ENCODE assay signal across 8 mouse cellular contexts in genomic region chr4:147869238-147869637, GRCm38 (mm10). TPM values are rescaled to one million over a fixed set of nuclear protein-coding genes. Genes with fewer than 3 reads are reported as not detected.
DNase-seq lines count a peak whose midpoint lies in the region; ATAC-seq and TF ChIP-seq lines count a peak whose summit lies in the region.

No protein-coding gene starts in this region.

- no peak for TF ChIP-seq POLR2A in liver, adult 2 months (IDR thresholded peaks at IDR 0.05; ENCODE audit: extremely low read depth, insufficient read depth, low read length)

- ATAC-seq in embryonic facial prominence, embryonic 14.5 days (ENCODE audit: low read depth), result no peak
- ATAC-seq in neural tube, embryonic 14.5 days (ENCODE audit: low read depth), result no peak

- H3K4me3 ChIP-seq in liver, adult 2 months (ENCODE audit: insufficient read depth, low read depth, low read length), result peak overlapping the region; percentile 49
- peak overlapping the region; percentile 89 for H3K4me3 ChIP-seq in embryonic facial prominence, embryonic 14.5 days (ENCODE audit: low read depth, low read length)
- H3K4me3 ChIP-seq in limb, embryonic 10.5 days, result peak overlapping the region; percentile 96
- H3K4me3 ChIP-seq in neural tube, embryonic 14.5 days (ENCODE audit: low read depth, low read length), result peak overlapping the region; percentile 60

- H3K79me2 ChIP-seq in liver, adult 2 months (ENCODE audit: control insufficient read depth, insufficient read depth, low read length), result peaks cover 3% of the 10 kb centered on the region; the same call in 1 of the 2 replicates

- peak overlapping the region; percentile 86 for H3K4me2 ChIP-seq in embryonic facial prominence, embryonic 14.5 days (ENCODE audit: low read depth, low read length)
- peak overlapping the region; percentile 88 for H3K4me2 ChIP-seq in neural tube, embryonic 14.5 days (ENCODE audit: low read depth, low read length)

- no peak for TF ChIP-seq CTCF in liver, adult 2 months (IDR thresholded peaks at IDR 0.05; ENCODE audit: low read depth, low read length)

- no peaks in the 10 kb centered on the region for H3K9me3 ChIP-seq in embryonic facial prominence, embryonic 14.5 days (ENCODE audit: control insufficient read depth, low read length)
- no peaks in the 10 kb centered on the region for H3K9me3 ChIP-seq in limb, embryonic 10.5 days (replicated peaks)
- no peaks in the 10 kb centered on the region for H3K9me3 ChIP-seq in neural tube, embryonic 14.5 days (ENCODE audit: control insufficient read depth, low read length)

- H3K9ac ChIP-seq in liver, adult 2 months (ENCODE audit: low read depth, low read length), result peak overlapping the region; percentile 66
- peak overlapping the region; percentile 69 for H3K9ac ChIP-seq in embryonic facial prominence, embryonic 14.5 days (ENCODE audit: low read depth, low read length)
- peak overlapping the region; percentile 52 for H3K9ac ChIP-seq in neural tube, embryonic 14.5 days (replicated peaks; ENCODE audit: low read depth, low read length)

- H3K27ac ChIP-seq in liver, adult 2 months (replicated peaks; ENCODE audit: insufficient read depth, low read depth, low read length), result peak overlapping the region; percentile 66
- peak overlapping the region; percentile 48; the same call in 1 of the 2 replicates for H3K27ac ChIP-seq in embryonic facial prominence, embryonic 14.5 days (replicated peaks; ENCODE audit: low read depth, low read length)
- peak overlapping the region; percentile 89 for H3K27ac ChIP-seq in limb, embryonic 10.5 days
- H3K27ac ChIP-seq in neural tube, embryonic 14.5 days (ENCODE audit: low read depth, low read length), result no peak overlapping the region

- peaks cover 15% of the 10 kb centered on the region for H3K4me1 ChIP-seq in liver, adult 2 months (ENCODE audit: control insufficient read depth, insufficient read depth, low read length)
- peaks cover 13% of the 10 kb centered on the region; the same call in 1 of the 2 replicates for H3K4me1 ChIP-seq in embryonic facial prominence, embryonic 14.5 days (ENCODE audit: control insufficient read depth, insufficient read depth, low read length)
- peaks cover 23% of the 10 kb centered on the region for H3K4me1 ChIP-seq in limb, embryonic 10.5 days
- H3K4me1 ChIP-seq in neural tube, embryonic 14.5 days (ENCODE audit: control insufficient read depth, insufficient read depth, low read length), result peaks cover 16% of the 10 kb centered on the region

- H3K27me3 ChIP-seq in liver, adult 2 months (ENCODE audit: control insufficient read depth, insufficient read depth, low read length), result no peaks in the 10 kb centered on the region
- no peaks in the 10 kb centered on the region for H3K27me3 ChIP-seq in embryonic facial prominence, embryonic 14.5 days (replicated peaks; ENCODE audit: control insufficient read depth, insufficient read depth, low read length)
- no peaks in the 10 kb centered on the region for H3K27me3 ChIP-seq in limb, embryonic 10.5 days (ENCODE audit: low read depth, poor library complexity, severe bottlenecking)
- no peaks in the 10 kb centered on the region for H3K27me3 ChIP-seq in neural tube, embryonic 14.5 days (ENCODE audit: control insufficient read depth, insufficient read depth, low read length)

- peak; percentile 47 for DNase-seq in liver, adult 2 months (ENCODE audit: extremely low read depth, low read depth, low spot score)
- DNase-seq in liver, result no peak
- DNase-seq in embryonic facial prominence, embryonic 14.5 days (ENCODE audit: low spot score), result no peak
- peak; percentile 37 for DNase-seq in limb, embryonic 10.5 days (ENCODE audit: low spot score)
- DNase-seq in retina, postnatal 1 day, result no peak
- no peak for DNase-seq in cerebellum, postnatal 14 days
- DNase-seq in cerebellum, postnatal 36 days, result no peak

- WGBS in liver, adult 2 months, result 4% methylated on average over 5 of the region's 5 CpGs
- 12% methylated on average over 5 of the region's 5 CpGs for WGBS in embryonic facial prominence, embryonic 14.5 days
- 23% methylated on average over 5 of the region's 5 CpGs for WGBS in limb, embryonic 10.5 days
- 18% methylated on average over 5 of the region's 5 CpGs for WGBS in neural tube, embryonic 14.5 days

- peaks cover 12% of the 10 kb centered on the region for H3K36me3 ChIP-seq in liver, adult 2 months (ENCODE audit: control insufficient read depth, insufficient read depth, low read length)
- peaks cover 38% of the 10 kb centered on the region for H3K36me3 ChIP-seq in embryonic facial prominence, embryonic 14.5 days (ENCODE audit: control insufficient read depth, insufficient read depth, low read length)
- peaks cover 67% of the 10 kb centered on the region for H3K36me3 ChIP-seq in limb, embryonic 10.5 days
- H3K36me3 ChIP-seq in neural tube, embryonic 14.5 days (ENCODE audit: control insufficient read depth, insufficient read depth, low read length), result peaks cover 23% of the 10 kb centered on the region

RNA-seq across cellular contexts. Expression of gene Fv1, which starts 0.5 kb away (rescaled TPM):
- total RNA-seq in liver, adult 2 months (2014; rRNA removed), result 3.0 and 3.5 TPM in 2 replicates
- polyA plus RNA-seq in liver, adult 2 months (2012; rRNA removed), result 0.57 and 0.61 TPM in 2 replicates
- polyA plus RNA-seq in embryonic facial prominence, embryonic 14.5 days (2014; fragmentation: Nextera tagmentation; extraction: Ambion mirVana), result 5.2 and 5.5 TPM in 2 replicates
- polyA plus RNA-seq in limb, embryonic 10.5 days (2016; fragmentation: Nextera tagmentation; extraction: Ambion mirVana), result 13.5 and 13.7 TPM in 2 replicates
- 7.4 and 13.8 TPM in 2 replicates for polyA plus RNA-seq in neural tube, embryonic 14.5 days (2014; fragmentation: Nextera tagmentation; extraction: Ambion mirVana)

RNA-seq across cellular contexts. Expression of gene Miip, which starts 0.6 kb away (rescaled TPM):
- 11.4 and 12.1 TPM in 2 replicates for total RNA-seq in liver, adult 2 months (2014; rRNA removed)
- 28.4 and 44.3 TPM in 2 replicates for polyA plus RNA-seq in liver, adult 2 months (2012; rRNA removed)
- polyA plus RNA-seq in embryonic facial prominence, embryonic 14.5 days (2014; fragmentation: Nextera tagmentation; extraction: Ambion mirVana), result 23.9 and 25.6 TPM in 2 replicates
- polyA plus RNA-seq in limb, embryonic 10.5 days (2016; fragmentation: Nextera tagmentation; extraction: Ambion mirVana), result 57.4 and 64.2 TPM in 2 replicates
- 22.8 and 29.0 TPM in 2 replicates for polyA plus RNA-seq in neural tube, embryonic 14.5 days (2014; fragmentation: Nextera tagmentation; extraction: Ambion mirVana)

RNA-seq across cellular contexts. Expression of gene Zfp933, which starts 21.1 kb away (rescaled TPM):
- total RNA-seq in liver, adult 2 months (2014; rRNA removed), result 3.8 and 4.9 TPM in 2 replicates
- polyA plus RNA-seq in liver, adult 2 months (2012; rRNA removed), result 0.56 and 0.61 TPM in 2 replicates
- 4.6 and 6.9 TPM in 2 replicates for polyA plus RNA-seq in embryonic facial prominence, embryonic 14.5 days (2014; fragmentation: Nextera tagmentation; extraction: Ambion mirVana)
- polyA plus RNA-seq in limb, embryonic 10.5 days (2016; fragmentation: Nextera tagmentation; extraction: Ambion mirVana), result 5.2 and 5.4 TPM in 2 replicates
- 6.6 and 9.6 TPM in 2 replicates for polyA plus RNA-seq in neural tube, embryonic 14.5 days (2014; fragmentation: Nextera tagmentation; extraction: Ambion mirVana)

RNA-seq across cellular contexts. Expression of gene Mfn2, which starts 35.3 kb away (rescaled TPM):
- 36.6 and 37.7 TPM in 2 replicates for total RNA-seq in liver, adult 2 months (2014; rRNA removed)
- polyA plus RNA-seq in liver, adult 2 months (2012; rRNA removed), result 49.4 and 50.3 TPM in 2 replicates
- 37.0 and 37.5 TPM in 2 replicates for polyA plus RNA-seq in embryonic facial prominence, embryonic 14.5 days (2014; fragmentation: Nextera tagmentation; extraction: Ambion mirVana)
- 29.7 and 31.5 TPM in 2 replicates for polyA plus RNA-seq in limb, embryonic 10.5 days (2016; fragmentation: Nextera tagmentation; extraction: Ambion mirVana)
- polyA plus RNA-seq in neural tube, embryonic 14.5 days (2014; fragmentation: Nextera tagmentation; extraction: Ambion mirVana), result 72.1 and 94.4 TPM in 2 replicates

RNA-seq across cellular contexts. Expression of gene Zfp984, which starts 59.6 kb away (rescaled TPM):
- 1.6 and 2.6 TPM in 2 replicates for total RNA-seq in liver, adult 2 months (2014; rRNA removed)
- polyA plus RNA-seq in liver, adult 2 months (2012; rRNA removed), result 0.05 and 0.20 TPM in 2 replicates
- polyA plus RNA-seq in embryonic facial prominence, embryonic 14.5 days (2014; fragmentation: Nextera tagmentation; extraction: Ambion mirVana), result 7.4 and 8.3 TPM in 2 replicates
- 9.0 and 9.3 TPM in 2 replicates for polyA plus RNA-seq in limb, embryonic 10.5 days (2016; fragmentation: Nextera tagmentation; extraction: Ambion mirVana)
- 4.3 and 5.3 TPM in 2 replicates for polyA plus RNA-seq in neural tube, embryonic 14.5 days (2014; fragmentation: Nextera tagmentation; extraction: Ambion mirVana)

Comparison
In these comparisons a context has a peak if more than half of its experiments do, and no peak if none do; other contexts are left out.
1. DNase-seq: peak in liver, adult 2 months (single experiment) and limb, embryonic 10.5 days (single experiment); none in liver (single experiment), embryonic facial prominence, embryonic 14.5 days (single experiment), retina, postnatal 1 day (single experiment), cerebellum, postnatal 14 days (0 of 2) and cerebellum, postnatal 36 days (0 of 2).
2. Peak in every context shown above with its lines, with median percentiles within 50 percentile points of each other: H3K4me3 ChIP-seq and H3K9ac ChIP-seq.